Mouse (Mus musculus): ENCODE results near the gene Afap1l2. TPM values are rescaled to one million over a fixed set of nuclear protein-coding genes. Genes with fewer than 3 reads are reported as not detected.

Gene Afap1l2
- total RNA-seq, 1 experiment: 3.7 TPM

GRCm38 (mm10) chr19:56945621-56946020, 62.4 kb downstream of the Afap1l2 start:
- Histone ChIP-seq H3K4me3 (ENCODE audit: insufficient read depth in 1 of 2, low read depth in 1 of 2, low read length in 2 of 2, poor library complexity in 1 of 2, severe bottlenecking in 1 of 2) (no peak overlapping the region), H3K4me1 (ENCODE audit: control insufficient read depth in 2 of 2, insufficient read depth in 2 of 2, low read length in 2 of 2, poor library complexity in 1 of 2) (peaks cover 2 to 6% of the 10 kb centered on the region in 2 experiments; a peak in 1 of 4 replicates), H3K9me3 (ENCODE audit: control insufficient read depth, insufficient read depth, low read depth, low read length) (no peaks in the 10 kb centered on the region), H3K36me3 (ENCODE audit: control insufficient read depth, insufficient read depth, low read length, poor library complexity, severe bottlenecking) (no peaks in the 10 kb centered on the region), H3K9ac (ENCODE audit: insufficient read depth, low read depth, low read length, poor library complexity, severe bottlenecking) (no peak overlapping the region), H3K27ac (ENCODE audit: insufficient read depth, low read depth, low read length, poor library complexity, severe bottlenecking) (no peak overlapping the region)
- in situ Hi-C loops (cut with MboI; ENCODE audit: low sequenced_read_pairs in 2 of 2, unreplicated experiment in 2 of 2): no loop called here
- TF ChIP-seq CHD2 (IDR thresholded peaks at IDR 0.05; ENCODE audit: low read depth, low read length) (no peak), HCFC1 (IDR thresholded peaks at IDR 0.05; ENCODE audit: borderline replicate concordance, insufficient read depth, low read length) (no peak), ZNF384 (IDR thresholded peaks at IDR 0.05; ENCODE audit: low read depth, low read length) (no peak), ZC3H11A (IDR thresholded peaks at IDR 0.05; ENCODE audit: borderline replicate concordance, low read depth, low read length) (no peak), MAFK (IDR thresholded peaks at IDR 0.05; ENCODE audit: insufficient read depth, low read depth, low read length) (no peak)
- DNase-seq (ENCODE audit: low read depth, low spot score): no peak

- H3K4me3 ChIP-seq (ENCODE audit: insufficient read depth in 1 of 2, low read depth in 1 of 2, low read length in 2 of 2, poor library complexity in 1 of 2, severe bottlenecking in 1 of 2): no peak overlapping the region
- no peaks in the 10 kb centered on the region for H3K9me3 ChIP-seq (ENCODE audit: control insufficient read depth, insufficient read depth, low read depth, low read length)
- no peak for DNase-seq (ENCODE audit: low read depth, low spot score)
- no peak overlapping the region for H3K27ac ChIP-seq (ENCODE audit: insufficient read depth, low read depth, low read length, poor library complexity, severe bottlenecking)
- in situ Hi-C loops (cut with MboI; ENCODE audit: low sequenced_read_pairs in 2 of 2, unreplicated experiment in 2 of 2): no loop called here
- no peaks in the 10 kb centered on the region for H3K36me3 ChIP-seq (ENCODE audit: control insufficient read depth, insufficient read depth, low read length, poor library complexity, severe bottlenecking)
- H3K4me1 ChIP-seq (ENCODE audit: control insufficient read depth in 2 of 2, insufficient read depth in 2 of 2, low read length in 2 of 2, poor library complexity in 1 of 2): peaks cover 2 to 6% of the 10 kb centered on the region in 2 experiments; a peak in 1 of 4 replicates
- no peak overlapping the region for H3K9ac ChIP-seq (ENCODE audit: insufficient read depth, low read depth, low read length, poor library complexity, severe bottlenecking)
- no peak for TF ChIP-seq CHD2 (IDR thresholded peaks at IDR 0.05; ENCODE audit: low read depth, low read length)
- TF ChIP-seq MAFK (IDR thresholded peaks at IDR 0.05; ENCODE audit: insufficient read depth, low read depth, low read length): no peak
- no peak for TF ChIP-seq HCFC1 (IDR thresholded peaks at IDR 0.05; ENCODE audit: borderline replicate concordance, insufficient read depth, low read length)
- no peak for TF ChIP-seq ZC3H11A (IDR thresholded peaks at IDR 0.05; ENCODE audit: borderline replicate concordance, low read depth, low read length)
- TF ChIP-seq ZNF384 (IDR thresholded peaks at IDR 0.05; ENCODE audit: low read depth, low read length): no peak
Observed at GRCm38 (mm10) chr19:56944826-56945225, 63.2 kb downstream of the Afap1l2 start.

- no peak overlapping the region for H3K9ac ChIP-seq (ENCODE audit: insufficient read depth, low read depth, low read length, poor library complexity, severe bottlenecking)
- no peak overlapping the region for H3K4me3 ChIP-seq (ENCODE audit: insufficient read depth in 1 of 2, low read depth in 1 of 2, low read length in 2 of 2, poor library complexity in 1 of 2, severe bottlenecking in 1 of 2)
- no peak overlapping the region for H3K27ac ChIP-seq (ENCODE audit: insufficient read depth, low read depth, low read length, poor library complexity, severe bottlenecking)
- no peak for TF ChIP-seq ZC3H11A (IDR thresholded peaks at IDR 0.05; ENCODE audit: borderline replicate concordance, low read depth, low read length)
- no peak for TF ChIP-seq ZNF384 (IDR thresholded peaks at IDR 0.05; ENCODE audit: low read depth, low read length)
- no peak for TF ChIP-seq HCFC1 (IDR thresholded peaks at IDR 0.05; ENCODE audit: borderline replicate concordance, insufficient read depth, low read length)
- TF ChIP-seq CHD2 (IDR thresholded peaks at IDR 0.05; ENCODE audit: low read depth, low read length): no peak
- TF ChIP-seq MAFK (IDR thresholded peaks at IDR 0.05; ENCODE audit: insufficient read depth, low read depth, low read length): no peak
- H3K4me1 ChIP-seq (ENCODE audit: control insufficient read depth in 2 of 2, insufficient read depth in 2 of 2, low read length in 2 of 2, poor library complexity in 1 of 2): peaks cover 2 to 6% of the 10 kb centered on the region in 2 experiments; a peak in 1 of 4 replicates
- no peak for DNase-seq (ENCODE audit: low read depth, low spot score)
- in situ Hi-C loops (cut with MboI; ENCODE audit: low sequenced_read_pairs in 2 of 2, unreplicated experiment in 2 of 2): no loop called here
- no peaks in the 10 kb centered on the region for H3K36me3 ChIP-seq (ENCODE audit: control insufficient read depth, insufficient read depth, low read length, poor library complexity, severe bottlenecking)
- no peaks in the 10 kb centered on the region for H3K9me3 ChIP-seq (ENCODE audit: control insufficient read depth, insufficient read depth, low read depth, low read length)
Observed at GRCm38 (mm10) chr19:56944211-56944610, 63.8 kb downstream of the Afap1l2 start.

GRCm38 (mm10) chr19:56942216-56942615, 65.8 kb downstream of the Afap1l2 start:
- no peak for TF ChIP-seq ZNF384 (IDR thresholded peaks at IDR 0.05; ENCODE audit: low read depth, low read length)
- in situ Hi-C loops (cut with MboI; ENCODE audit: low sequenced_read_pairs in 2 of 2, unreplicated experiment in 2 of 2): no loop called here
- Histone ChIP-seq H3K9ac (ENCODE audit: insufficient read depth, low read depth, low read length, poor library complexity, severe bottlenecking) (no peak overlapping the region), H3K27ac (ENCODE audit: insufficient read depth, low read depth, low read length, poor library complexity, severe bottlenecking) (no peak overlapping the region), H3K36me3 (ENCODE audit: control insufficient read depth, insufficient read depth, low read length, poor library complexity, severe bottlenecking) (no peaks in the 10 kb centered on the region), H3K4me3 (ENCODE audit: insufficient read depth in 1 of 2, low read depth in 1 of 2, low read length in 2 of 2, poor library complexity in 1 of 2, severe bottlenecking in 1 of 2) (no peak overlapping the region), H3K4me1 (ENCODE audit: control insufficient read depth in 2 of 2, insufficient read depth in 2 of 2, low read length in 2 of 2, poor library complexity in 1 of 2) (peaks cover 2 to 11% of the 10 kb centered on the region in 2 experiments; a peak in 2 of 4 replicates), H3K9me3 (ENCODE audit: control insufficient read depth, insufficient read depth, low read depth, low read length) (no peaks in the 10 kb centered on the region)
- DNase-seq (ENCODE audit: low read depth, low spot score): no peak

DNA sequence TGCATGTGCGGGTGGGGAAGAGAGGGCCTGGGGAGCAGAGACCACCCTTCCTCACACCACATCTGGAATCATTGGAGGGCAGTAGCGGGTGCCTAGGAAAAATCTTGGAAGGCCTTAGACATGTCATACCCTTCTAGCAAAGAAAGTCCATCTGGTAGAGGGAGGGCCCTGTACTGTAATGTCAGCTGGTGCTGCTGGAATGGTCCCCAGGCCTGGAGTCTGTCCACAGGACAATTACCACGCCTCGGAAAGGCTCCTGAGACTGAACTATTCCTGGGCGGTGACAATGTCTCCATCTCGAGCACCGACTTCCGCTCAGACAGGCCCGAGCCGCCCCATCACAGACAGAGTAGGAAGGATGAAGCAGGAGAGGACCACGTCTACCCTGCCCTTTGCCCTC, 67.5 kb downstream of the Afap1l2 start:
- in situ Hi-C loops (cut with MboI; ENCODE audit: low sequenced_read_pairs in 2 of 2, unreplicated experiment in 2 of 2): no loop called here
- H3K36me3 ChIP-seq (ENCODE audit: control insufficient read depth, insufficient read depth, low read length, poor library complexity, severe bottlenecking): no peaks in the 10 kb centered on the region
- H3K4me3 ChIP-seq (ENCODE audit: insufficient read depth in 1 of 2, low read depth in 1 of 2, low read length in 2 of 2, poor library complexity in 1 of 2, severe bottlenecking in 1 of 2): no peak overlapping the region
- no peak overlapping the region for H3K9ac ChIP-seq (ENCODE audit: insufficient read depth, low read depth, low read length, poor library complexity, severe bottlenecking)
- no peak for DNase-seq (ENCODE audit: low read depth, low spot score)
- H3K9me3 ChIP-seq (ENCODE audit: control insufficient read depth, insufficient read depth, low read depth, low read length): no peaks in the 10 kb centered on the region
- no peak overlapping the region for H3K27ac ChIP-seq (ENCODE audit: insufficient read depth, low read depth, low read length, poor library complexity, severe bottlenecking)
- TF ChIP-seq MAFK (IDR thresholded peaks at IDR 0.05; ENCODE audit: insufficient read depth, low read depth, low read length): no peak
- no peak for TF ChIP-seq ZNF384 (IDR thresholded peaks at IDR 0.05; ENCODE audit: low read depth, low read length)
- TF ChIP-seq ZC3H11A (IDR thresholded peaks at IDR 0.05; ENCODE audit: borderline replicate concordance, low read depth, low read length): no peak
- TF ChIP-seq CHD2 (IDR thresholded peaks at IDR 0.05; ENCODE audit: low read depth, low read length): no peak
- TF ChIP-seq HCFC1 (IDR thresholded peaks at IDR 0.05; ENCODE audit: borderline replicate concordance, insufficient read depth, low read length): no peak
- H3K4me1 ChIP-seq (ENCODE audit: control insufficient read depth in 2 of 2, insufficient read depth in 2 of 2, low read length in 2 of 2, poor library complexity in 1 of 2): peaks cover 4 to 16% of the 10 kb centered on the region in 2 experiments; a peak in 3 of 4 replicates
